In the genomic region with DNA sequence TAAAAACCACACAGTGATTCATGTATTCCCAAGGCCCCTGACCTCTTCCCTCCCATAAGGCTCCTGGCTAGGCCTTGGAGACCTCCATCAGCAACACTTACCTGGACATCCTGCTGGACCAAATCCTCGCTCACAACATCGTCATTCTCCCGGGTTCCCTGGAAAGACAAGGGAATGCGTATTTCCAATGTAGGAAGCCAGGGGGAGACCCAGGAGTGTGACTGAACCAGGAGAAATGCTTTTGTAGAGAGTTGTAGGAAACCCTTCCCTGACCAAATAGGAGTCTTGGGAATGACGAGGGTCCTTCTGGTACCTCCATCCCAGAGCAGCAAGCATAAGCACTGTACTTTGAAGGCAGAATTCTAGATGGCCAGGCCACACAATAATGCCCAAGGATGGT, we compare ENCODE assay signal across 22 mouse cellular contexts. TPM values are rescaled to one million over a fixed set of nuclear protein-coding genes. Genes with fewer than 3 reads are reported as not detected.
A peak's percentile ranks its signal among the peaks of the same experiment; 100 is the strongest.
DNase-seq lines count a peak whose midpoint lies in the region; ATAC-seq and TF ChIP-seq lines count a peak whose summit lies in the region.
"Had no signal": no experiment of that assay in that cellular context is flagged by ENCODE, and none has a peak within 500 bp of the region (broad histone marks: within the 10 kb centered on the region; RNA-seq: fewer than 3 reads in every experiment).

No protein-coding gene starts in this region.

- no peak overlapping the region for H3K27ac ChIP-seq in heart, postnatal 0 days (ENCODE audit: low read depth)
- no peak overlapping the region for H3K27ac ChIP-seq in layer of hippocampus, adult 2 months
- H3K27ac ChIP-seq in midbrain, postnatal 0 days (ENCODE audit: low read depth, low read length) = no peak overlapping the region
- no peak overlapping the region for H3K27ac ChIP-seq in midbrain, embryonic 15.5 days
- H3K27ac ChIP-seq: embryonic facial prominence, embryonic 15.5 days; forebrain, embryonic 10.5 days; forebrain, embryonic 15.5 days; hindbrain, embryonic 12.5 days had no signal

- no peak for DNase-seq in heart, postnatal 0 days (ENCODE audit: low spot score)
- DNase-seq in heart, postnatal 25 days (ENCODE audit: low spot score) = no peak
- no peak for DNase-seq in layer of hippocampus, adult 2 months (ENCODE audit: low spot score in 2 of 2)
- no peak for DNase-seq in layer of hippocampus, adult 8-10 months (ENCODE audit: low spot score in 2 of 2)
- no peak for DNase-seq in midbrain, postnatal 0 days (ENCODE audit: low spot score)
- no peak for DNase-seq in left cerebral cortex, adult 8-10 months (ENCODE audit: low spot score in 2 of 2)
- DNase-seq: adrenal gland, adult 8-10 months; adrenal gland, postnatal 36 days; cerebellum, adult 11 months; cerebellum, adult 8-10 months; cerebellum, postnatal 14 days; embryo, embryonic 11 days; gastrocnemius, postnatal 25 days; heart, postnatal 4 days had no signal

- intact Hi-C loops in heart, postnatal 25 days (cut with DNase I) = no loop called here

- no peak for ATAC-seq in heart, postnatal 0 days (ENCODE audit: insufficient read depth, low read depth)
- no peak for ATAC-seq in midbrain, postnatal 0 days (ENCODE audit: low FRiP score)
- no peak for ATAC-seq in midbrain, embryonic 15.5 days (replicated peaks)
- ATAC-seq: forebrain, embryonic 15.5 days had no signal

- TF ChIP-seq EP300 in heart, postnatal 0 days (IDR thresholded peaks at IDR 0.05; ENCODE audit: low read depth) = no peak

- no peaks in the 10 kb centered on the region; the same call in 1 of the 2 replicates for H3K9me3 ChIP-seq in heart, postnatal 0 days (replicated peaks; ENCODE audit: control insufficient read depth, low read length)
- H3K9me3 ChIP-seq in midbrain, postnatal 0 days (ENCODE audit: low read length) = no peaks in the 10 kb centered on the region
- no peaks in the 10 kb centered on the region for H3K9me3 ChIP-seq in midbrain, embryonic 15.5 days
- H3K9me3 ChIP-seq: forebrain, embryonic 15.5 days; hindbrain, embryonic 12.5 days had no signal

- 73% methylated on average over 5 of the region's 5 CpGs for WGBS in heart, postnatal 0 days
- WGBS in midbrain, postnatal 0 days = 88% methylated on average over 5 of the region's 5 CpGs
- WGBS in midbrain, embryonic 15.5 days = 83% methylated on average over 5 of the region's 5 CpGs

- no peak overlapping the region for H3K4me3 ChIP-seq in heart, postnatal 0 days (ENCODE audit: low read depth, low read length)
- no peak overlapping the region for H3K4me3 ChIP-seq in layer of hippocampus, adult 2 months
- H3K4me3 ChIP-seq in midbrain, postnatal 0 days (ENCODE audit: low read depth, low read length) = no peak overlapping the region
- no peak overlapping the region for H3K4me3 ChIP-seq in midbrain, embryonic 15.5 days
- H3K4me3 ChIP-seq: embryonic facial prominence, embryonic 15.5 days; erythroblast, embryonic 14.5 days; forebrain, embryonic 10.5 days; forebrain, embryonic 15.5 days; heart, embryonic 12.5 days; hindbrain, embryonic 12.5 days had no signal

- no peaks in the 10 kb centered on the region for H3K27me3 ChIP-seq in heart, postnatal 0 days (ENCODE audit: control insufficient read depth, insufficient read depth, low read length)
- H3K27me3 ChIP-seq in midbrain, postnatal 0 days (ENCODE audit: insufficient read depth, low read length) = no peaks in the 10 kb centered on the region
- H3K27me3 ChIP-seq in midbrain, embryonic 15.5 days (replicated peaks) = no peaks in the 10 kb centered on the region
- H3K27me3 ChIP-seq: CH12.LX; embryonic facial prominence, embryonic 15.5 days; forebrain, embryonic 15.5 days; heart, embryonic 12.5 days; hindbrain, embryonic 12.5 days had no signal

- no peak overlapping the region for H3K9ac ChIP-seq in heart, postnatal 0 days (replicated peaks; ENCODE audit: low read depth, low read length)
- H3K9ac ChIP-seq in midbrain, postnatal 0 days (replicated peaks; ENCODE audit: low read length, poor library complexity, severe bottlenecking) = no peak overlapping the region
- H3K9ac ChIP-seq in midbrain, embryonic 15.5 days = no peak overlapping the region
- H3K9ac ChIP-seq: embryonic facial prominence, embryonic 15.5 days; forebrain, embryonic 15.5 days; heart, embryonic 12.5 days; hindbrain, embryonic 12.5 days had no signal

- TF ChIP-seq CTCF in heart, postnatal 0 days (IDR thresholded peaks at IDR 0.05; ENCODE audit: low read depth) = peak; percentile 33
- TF ChIP-seq CTCF in layer of hippocampus, adult 2 months (conservative IDR thresholded peaks at IDR 0.05) = peak; percentile 42
- TF ChIP-seq CTCF in midbrain, postnatal 0 days (IDR thresholded peaks at IDR 0.05) = peak; percentile 53

- H3K4me1 ChIP-seq in heart, postnatal 0 days (ENCODE audit: control insufficient read depth, insufficient read depth) = no peaks in the 10 kb centered on the region
- H3K4me1 ChIP-seq in midbrain, postnatal 0 days (ENCODE audit: insufficient read depth, low read length) = no peaks in the 10 kb centered on the region
- no peaks in the 10 kb centered on the region for H3K4me1 ChIP-seq in midbrain, embryonic 15.5 days
- H3K4me1 ChIP-seq: embryonic facial prominence, embryonic 15.5 days; forebrain, embryonic 10.5 days; forebrain, embryonic 15.5 days; heart, embryonic 12.5 days; hindbrain, embryonic 12.5 days had no signal

- H3K4me2 ChIP-seq in heart, postnatal 0 days (ENCODE audit: low read depth, low read length) = no peak overlapping the region
- no peak overlapping the region for H3K4me2 ChIP-seq in midbrain, postnatal 0 days (ENCODE audit: low read depth, low read length, poor library complexity, severe bottlenecking)
- H3K4me2 ChIP-seq in midbrain, embryonic 15.5 days = no peak overlapping the region
- H3K4me2 ChIP-seq: embryonic facial prominence, embryonic 15.5 days; forebrain, embryonic 15.5 days; heart, embryonic 12.5 days; hindbrain, embryonic 12.5 days had no signal

- peaks cover 91% of the 10 kb centered on the region for H3K36me3 ChIP-seq in heart, postnatal 0 days (replicated peaks; ENCODE audit: control insufficient read depth, insufficient read depth, low read length)
- peaks cover 33% of the 10 kb centered on the region for H3K36me3 ChIP-seq in midbrain, postnatal 0 days (ENCODE audit: insufficient read depth, low read length)
- no peaks in the 10 kb centered on the region for H3K36me3 ChIP-seq in midbrain, embryonic 15.5 days (replicated peaks)

RNA-seq across cellular contexts. Expression of gene Anxa6, which starts 27.6 kb away (rescaled TPM):
- total RNA-seq in heart, postnatal 0 days (2014; rRNA removed; ENCODE audit: low replicate concordance) = 306 and 424 TPM in 2 replicates
- polyA plus RNA-seq in heart, postnatal 0 days (2015; fragmentation: Nextera tagmentation; extraction: Ambion mirVana) = 250 and 254 TPM in 2 replicates
- 100 to 1,000 TPM; 240 to 246 TPM for total RNA-seq in heart, postnatal 25 days (2021)
- total RNA-seq in layer of hippocampus, adult 2 months (2021) = 100 to 1,000 TPM; 100 to 103 TPM
- 10 to 100 TPM; 85.6 to 95.3 (median 89.4) TPM for total RNA-seq in layer of hippocampus, adult 8-10 months (2022)
- 48.2 and 51.5 TPM in 2 replicates for total RNA-seq in midbrain, postnatal 0 days (2014; rRNA removed)
- 37.6 and 39.3 TPM in 2 replicates for polyA plus RNA-seq in midbrain, postnatal 0 days (2015; fragmentation: Nextera tagmentation; extraction: Ambion mirVana)
- polyA plus RNA-seq in midbrain, embryonic 15.5 days (2015; fragmentation: Nextera tagmentation; extraction: Ambion mirVana) = 42.2 and 48.0 TPM in 2 replicates
- total RNA-seq in left cerebral cortex, adult 8-10 months (2022) = 10 to 100 TPM; 81.9 to 92.8 (median 85.4) TPM

RNA-seq across cellular contexts. Expression of gene Tnip1, which starts 43.0 kb away (rescaled TPM):
- total RNA-seq in heart, postnatal 0 days (2014; rRNA removed; ENCODE audit: low replicate concordance) = 16.6 and 19.9 TPM in 2 replicates
- 19.7 and 22.7 TPM in 2 replicates for polyA plus RNA-seq in heart, postnatal 0 days (2015; fragmentation: Nextera tagmentation; extraction: Ambion mirVana)
- 10 to 100 TPM; 27.1 to 29.8 TPM for total RNA-seq in heart, postnatal 25 days (2021)
- 10 to 100 TPM; 33.0 to 33.1 TPM for total RNA-seq in layer of hippocampus, adult 2 months (2021)
- total RNA-seq in layer of hippocampus, adult 8-10 months (2022) = 10 to 100 TPM; 31.4 to 34.3 (median 33.9) TPM
- 19.2 and 20.9 TPM in 2 replicates for total RNA-seq in midbrain, postnatal 0 days (2014; rRNA removed)
- polyA plus RNA-seq in midbrain, postnatal 0 days (2015; fragmentation: Nextera tagmentation; extraction: Ambion mirVana) = 17.0 and 17.2 TPM in 2 replicates
- 15.4 and 16.4 TPM in 2 replicates for polyA plus RNA-seq in midbrain, embryonic 15.5 days (2015; fragmentation: Nextera tagmentation; extraction: Ambion mirVana)
- total RNA-seq in left cerebral cortex, adult 8-10 months (2022) = 10 to 100 TPM; 33.0 to 36.3 (median 34.9) TPM
